19 mouse cellular contexts compared by ENCODE assay signal in the genomic region with DNA sequence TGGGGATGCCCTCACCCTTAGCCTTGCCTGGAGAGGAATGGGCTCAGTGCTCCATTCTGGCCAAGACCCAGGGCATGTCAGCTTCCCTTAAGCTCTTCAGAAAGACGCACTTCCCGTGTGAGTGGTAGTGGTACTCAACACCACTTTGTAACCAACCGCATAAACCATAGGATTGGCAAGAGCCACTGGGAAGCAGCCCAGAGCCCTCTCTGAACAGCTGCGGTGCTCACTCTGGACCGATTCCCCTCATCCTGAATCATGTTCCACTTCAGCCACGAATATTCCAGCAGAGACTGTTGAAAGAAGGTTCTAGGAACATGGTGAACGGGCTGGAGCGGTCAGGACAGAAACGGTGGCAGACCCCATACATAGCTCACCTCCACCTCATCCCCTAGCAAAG.
"Had no signal": no experiment of that assay in that cellular context is flagged by ENCODE, and none has a peak within 500 bp of the region (broad histone marks: within the 10 kb centered on the region; RNA-seq: fewer than 3 reads in every experiment).

No protein-coding gene starts in this region.

- H3K4me3 ChIP-seq: liver, embryonic 12.5 days; midbrain, embryonic 13.5 days; midbrain, embryonic 15.5 days; neural tube, embryonic 13.5 days; neural tube, embryonic 15.5 days; stomach, embryonic 15.5 days had no signal

- H3K4me2 ChIP-seq: liver, embryonic 12.5 days; lung, embryonic 14.5 days; midbrain, embryonic 11.5 days; midbrain, embryonic 13.5 days; midbrain, embryonic 15.5 days; neural tube, embryonic 13.5 days; neural tube, embryonic 15.5 days; stomach, embryonic 15.5 days had no signal

- H3K27me3 ChIP-seq: midbrain, embryonic 13.5 days; midbrain, embryonic 15.5 days; neural tube, embryonic 13.5 days; neural tube, embryonic 15.5 days; stomach, embryonic 15.5 days had no signal

- H3K27ac ChIP-seq: liver, embryonic 12.5 days; liver, embryonic 14.5 days; midbrain, embryonic 13.5 days; midbrain, embryonic 15.5 days; neural tube, embryonic 15.5 days had no signal

- H3K36me3 ChIP-seq: liver, embryonic 12.5 days; midbrain, embryonic 13.5 days; midbrain, embryonic 15.5 days; neural tube, embryonic 13.5 days; neural tube, embryonic 15.5 days; stomach, embryonic 15.5 days had no signal

- H3K9ac ChIP-seq: liver, embryonic 12.5 days; liver, embryonic 14.5 days; lung, embryonic 14.5 days; midbrain, embryonic 13.5 days; midbrain, embryonic 15.5 days; neural tube, embryonic 13.5 days; neural tube, embryonic 15.5 days; stomach, embryonic 15.5 days had no signal

- ATAC-seq: liver, embryonic 12.5 days; midbrain, embryonic 13.5 days; midbrain, embryonic 15.5 days had no signal

- H3K9me3 ChIP-seq: liver, embryonic 12.5 days; midbrain, embryonic 13.5 days; midbrain, embryonic 15.5 days; neural tube, embryonic 13.5 days; neural tube, embryonic 15.5 days; stomach, embryonic 15.5 days had no signal

- DNase-seq: lung, adult 18-20 months; lung, embryonic 14.5 days; lung, postnatal 14 days; lung, postnatal 36 days; retina, postnatal 1 day; right cerebral cortex, adult 18-20 months; right cerebral cortex, postnatal 25 days; right cerebral cortex, postnatal 4 days; thymus, adult 2 months; thymus, postnatal 25 days; thymus, postnatal 4 days had no signal
